Mouse (Mus musculus): ENCODE measurements around the gene Syne3. TPM values are rescaled to one million over a fixed set of nuclear protein-coding genes. Genes with fewer than 3 reads are reported as not detected.
A peak's percentile ranks its signal among the peaks of the same experiment; 100 is the strongest.

Syne3 gene
- 1 to 10 TPM; 6.2 to 7.1 TPM for total RNA-seq (2021)

- DNase-seq (ENCODE audit: low spot score) = peak; percentile 67
- intact Hi-C loops (cut with DNase I) = no loop called here
Measured at GRCm38 (mm10) chr12:105009370-105010212, at the start of gene Syne3. Gene Syne3, minus strand, starts transcription at chr12:105009809.

- DNase-seq (ENCODE audit: low spot score) = no peak
- intact Hi-C loops (cut with DNase I) = loop anchor here (10.0 kb wide), 1 partner anchor 119 kb away; the partner anchor contains the start of gene Tcl1b5
Measured at GRCm38 (mm10) chr12:105055308-105055707, 45.7 kb upstream of the Syne3 start.

GRCm38 (mm10) chr12:105054041-105054440, 44.4 kb upstream of the Syne3 start:
- intact Hi-C loops (cut with DNase I) = loop anchor here (10.0 kb wide), 1 partner anchor 121 kb away; the partner anchor contains the start of gene Tcl1b5
- no peak for DNase-seq (ENCODE audit: low spot score)

GRCm38 (mm10) chr12:105050898-105051297, 41.3 kb upstream of the Syne3 start:
- intact Hi-C loops (cut with DNase I) = loop anchor here (1.0 to 10.0 kb wide), 3 partner anchors 53 to 376 kb away; partner anchors contain the start of gene Tcl1b5
- DNase-seq (ENCODE audit: low spot score) = no peak

- intact Hi-C loops (cut with DNase I) = loop anchor here (2.0 to 10.0 kb wide), 2 partner anchors 125 to 377 kb away; partner anchors contain the start of gene Tcl1b5
Measured at GRCm38 (mm10) chr12:105049813-105050212, 40.2 kb upstream of the Syne3 start.

GRCm38 (mm10) chr12:105048301-105048863, 38.8 kb upstream of the Syne3 start:
- intact Hi-C loops (cut with DNase I) = no loop called here
- no peak for DNase-seq (ENCODE audit: low spot score)

More at GRCm38 (mm10) chr12:105049813-105050212, 40.2 kb upstream of the Syne3 start:
- DNase-seq (ENCODE audit: low spot score) = no peak

- intact Hi-C loops (cut with DNase I) = no loop called here
- DNase-seq (ENCODE audit: low spot score) = no peak
Measured at GRCm38 (mm10) chr12:105044775-105045174, 35.2 kb upstream of the Syne3 start.

- intact Hi-C loops (cut with DNase I) = no loop called here
- DNase-seq (ENCODE audit: low spot score) = no peak
Measured at GRCm38 (mm10) chr12:105043081-105043480, 33.5 kb upstream of the Syne3 start.

GRCm38 (mm10) chr12:105040950-105041349, 31.3 kb upstream of the Syne3 start:
- intact Hi-C loops (cut with DNase I) = no loop called here
- DNase-seq (ENCODE audit: low spot score) = no peak

GRCm38 (mm10) chr12:105039578-105040289, 30.1 kb upstream of the Syne3 start:
- DNase-seq (ENCODE audit: low spot score) = no peak
- intact Hi-C loops (cut with DNase I) = no loop called here

- DNase-seq (ENCODE audit: low spot score) = no peak
- intact Hi-C loops (cut with DNase I) = no loop called here
Measured at GRCm38 (mm10) chr12:105038918-105039317, 29.3 kb upstream of the Syne3 start.

GRCm38 (mm10) chr12:105038211-105038610, 28.6 kb upstream of the Syne3 start:
- no peak for DNase-seq (ENCODE audit: low spot score)
- intact Hi-C loops (cut with DNase I) = no loop called here

GRCm38 (mm10) chr12:105034130-105034769, 24.6 kb upstream of the Syne3 start:
- DNase-seq (ENCODE audit: low spot score) = no peak
- intact Hi-C loops (cut with DNase I) = loop anchor here (5.0 kb wide), 1 partner anchor 212 kb away; no protein-coding TSS in a partner anchor

- intact Hi-C loops (cut with DNase I) = loop anchor here (5.0 kb wide), 1 partner anchor 211 kb away; no protein-coding TSS in a partner anchor
- no peak for DNase-seq (ENCODE audit: low spot score)
Measured at GRCm38 (mm10) chr12:105032832-105033775, 23.5 kb upstream of the Syne3 start.

GRCm38 (mm10) chr12:105032147-105032831, 22.7 kb upstream of the Syne3 start, which contains the start of gene Glrx5:
Gene Glrx5, plus strand, starts transcription at chr12:105032688.
- intact Hi-C loops (cut with DNase I) = loop anchor here (5.0 kb wide), 1 partner anchor 210 kb away; no protein-coding TSS in a partner anchor
- DNase-seq (ENCODE audit: low spot score) = peak; percentile 100

- intact Hi-C loops (cut with DNase I) = loop anchor here (5.0 kb wide), 1 partner anchor 209 kb away; no protein-coding TSS in a partner anchor
- DNase-seq (ENCODE audit: low spot score) = no peak
Measured at GRCm38 (mm10) chr12:105031081-105032058, 21.8 kb upstream of the Syne3 start.

GRCm38 (mm10) chr12:105029890-105030289, 20.3 kb upstream of the Syne3 start:
- intact Hi-C loops (cut with DNase I) = loop anchor here (5.0 kb wide), 2 partner anchors 208 to 288 kb away; no protein-coding TSS in a partner anchor
- DNase-seq (ENCODE audit: low spot score) = no peak
